Mouse (Mus musculus): ENCODE measurements around the gene Ehd1.

The Ehd1 gene

GRCm38 (mm10) chr19:6260946-6261345 is 15.6 kb upstream of the Ehd1 start:
- DNase-seq (ENCODE audit: low spot score in 2 of 2), result no peak

DNA sequence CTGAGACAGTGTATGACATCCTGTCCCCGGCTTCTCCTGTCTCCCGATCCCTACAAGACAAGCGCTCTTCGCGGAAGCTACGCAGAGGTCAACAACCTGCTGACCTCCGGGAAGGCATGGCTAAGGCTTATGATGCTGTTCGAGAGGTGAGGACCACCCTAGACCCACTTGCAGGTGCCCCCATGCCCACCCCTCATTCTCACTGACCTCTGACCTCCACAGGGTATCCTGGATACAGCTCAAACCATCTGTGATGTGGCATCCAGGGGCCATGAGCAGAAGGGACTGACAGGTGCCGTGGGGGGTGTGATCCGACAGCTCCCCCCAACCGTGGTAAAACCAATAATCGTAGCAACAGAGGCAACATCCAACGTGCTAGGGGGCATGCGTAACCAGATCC is 15.1 kb upstream of the Ehd1 start:
- DNase-seq (ENCODE audit: low spot score in 2 of 2), result no peak

- DNase-seq (ENCODE audit: low spot score in 2 of 2), result peak; percentile 52 to 78
Measured at GRCm38 (mm10) chr19:6262222-6262621, 14.3 kb upstream of the Ehd1 start.

- DNase-seq (ENCODE audit: low spot score in 2 of 2), result no peak
Measured at GRCm38 (mm10) chr19:6262839-6263433, 13.6 kb upstream of the Ehd1 start.

DNA sequence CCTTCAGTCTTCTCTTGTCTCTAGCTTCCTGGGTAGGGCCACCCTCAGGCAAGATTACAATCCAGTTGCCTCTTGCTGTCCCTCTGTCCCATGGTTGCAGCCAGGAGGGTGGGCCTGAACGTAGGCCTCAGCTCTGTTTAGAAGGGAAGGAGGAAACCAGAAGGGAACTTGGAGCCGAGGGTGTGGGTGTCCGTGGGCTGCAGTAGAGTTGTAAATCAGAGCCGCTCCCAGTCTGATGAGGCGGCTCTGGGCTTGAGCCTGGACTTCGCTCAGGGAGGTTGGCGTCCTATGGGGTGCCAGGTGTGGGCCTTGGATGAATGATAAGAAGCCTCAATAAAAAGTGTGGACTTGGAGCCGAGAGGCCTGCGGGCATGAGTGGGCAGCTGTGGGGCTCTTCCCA is 12.3 kb upstream of the Ehd1 start:
- DNase-seq (ENCODE audit: low spot score in 2 of 2), result no peak

DNA sequence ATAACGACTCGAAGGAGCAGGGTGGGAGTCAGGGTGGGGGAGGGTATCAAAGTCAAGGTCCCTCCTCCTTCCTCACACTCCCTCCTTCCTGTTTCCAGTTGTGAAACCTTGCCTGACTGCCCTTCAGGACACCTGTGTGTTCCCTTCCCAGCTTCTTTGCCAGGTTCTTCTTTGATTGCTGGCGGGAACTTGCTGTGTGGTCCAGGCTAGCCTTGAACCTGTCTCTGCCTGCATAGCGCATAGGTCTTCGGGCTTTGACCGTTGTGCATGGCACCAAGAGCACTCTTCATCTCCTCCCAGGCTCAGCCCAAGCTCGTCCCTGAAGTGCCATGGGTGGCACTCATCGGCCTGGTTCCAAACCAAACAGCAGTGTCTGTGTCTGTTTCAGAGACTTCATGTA is 11.6 kb upstream of the Ehd1 start:
- DNase-seq (ENCODE audit: low spot score in 2 of 2), result no peak

DNA sequence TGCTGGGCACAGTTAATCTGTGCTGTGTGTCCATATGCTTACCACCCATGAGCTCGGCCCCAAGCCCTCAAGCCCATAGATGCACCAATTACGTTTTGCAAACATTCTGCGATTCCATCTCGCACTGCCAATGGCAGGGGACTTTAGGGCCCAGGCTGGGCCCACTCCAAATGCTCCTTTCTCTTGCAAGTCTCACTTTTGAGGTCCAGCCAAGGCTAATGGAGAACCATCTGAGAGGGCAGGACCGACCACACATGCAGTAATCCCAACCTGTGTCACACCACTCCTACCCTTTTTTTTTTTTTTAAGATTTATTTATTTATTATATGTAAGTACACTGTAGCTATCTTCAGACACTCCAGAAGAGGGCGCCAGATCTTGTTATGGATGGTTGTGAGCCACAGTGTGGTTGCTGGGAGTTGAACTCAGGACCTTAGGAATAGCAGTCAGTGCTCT is 10.8 kb upstream of the Ehd1 start:
- no peak for DNase-seq (ENCODE audit: low spot score in 2 of 2)

GRCm38 (mm10) chr19:6267306-6268169 is 9.0 kb upstream of the Ehd1 start:
- no peak for DNase-seq (ENCODE audit: low spot score in 2 of 2)

- DNase-seq (ENCODE audit: low spot score in 2 of 2), result peak; percentile 78 to 90
Measured at GRCm38 (mm10) chr19:6268170-6268528, 8.4 kb upstream of the Ehd1 start.

DNA sequence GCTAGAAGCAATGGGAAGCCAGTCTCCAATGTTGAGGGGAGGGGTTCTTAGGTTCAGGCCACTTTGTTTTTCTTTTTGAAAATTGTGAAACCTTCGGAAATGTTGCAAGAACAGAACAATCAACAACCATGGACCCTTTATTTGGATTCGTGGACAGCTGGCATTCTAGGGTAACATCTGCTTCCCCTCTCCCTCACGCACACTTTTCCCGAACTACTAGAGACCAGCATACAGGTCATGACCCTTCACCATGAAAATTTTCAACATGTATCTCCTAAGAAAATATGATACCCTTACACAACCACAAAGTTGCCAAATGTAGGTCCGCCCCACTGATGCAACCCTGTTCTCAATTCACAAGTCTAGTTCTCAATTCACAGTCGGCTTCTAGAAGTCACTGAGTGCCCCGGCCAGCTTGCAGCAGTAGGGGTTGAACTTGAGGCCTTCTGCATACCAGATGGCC is 7.8 kb upstream of the Ehd1 start:
- no peak for DNase-seq (ENCODE audit: low spot score in 2 of 2)

- DNase-seq (ENCODE audit: low spot score in 2 of 2), result no peak
Measured at GRCm38 (mm10) chr19:6269798-6270475, 6.6 kb upstream of the Ehd1 start.

GRCm38 (mm10) chr19:6270661-6271060 is 5.9 kb upstream of the Ehd1 start:
- no peak for DNase-seq (ENCODE audit: low spot score in 2 of 2)

GRCm38 (mm10) chr19:6271206-6271605 is 5.3 kb upstream of the Ehd1 start:
- DNase-seq (ENCODE audit: low spot score in 2 of 2), result no peak

GRCm38 (mm10) chr19:6272053-6272452 is 4.5 kb upstream of the Ehd1 start:
- DNase-seq (ENCODE audit: low spot score in 2 of 2), result no peak

DNA sequence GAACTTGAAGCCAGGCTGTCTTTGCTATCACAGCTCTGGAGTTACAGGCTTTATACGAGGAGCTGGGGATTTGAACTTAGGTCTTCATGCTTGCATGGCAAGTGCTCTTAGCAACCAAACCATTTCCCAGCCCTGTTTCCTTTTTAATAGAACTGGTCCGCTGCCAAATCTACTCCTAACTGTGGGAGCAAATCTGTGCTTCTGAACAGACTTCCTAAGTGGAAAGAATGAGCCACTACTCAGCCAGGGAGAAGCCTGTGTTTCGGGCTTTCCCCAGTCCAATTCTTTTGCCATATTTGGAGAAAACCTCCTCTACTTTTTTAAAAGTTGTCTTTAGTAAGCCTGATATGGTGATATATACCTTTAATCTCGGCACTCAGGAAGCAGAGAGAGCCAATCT is 3.8 kb upstream of the Ehd1 start:
- no peak for DNase-seq (ENCODE audit: low spot score in 2 of 2)

GRCm38 (mm10) chr19:6273592-6273991 is 2.9 kb upstream of the Ehd1 start:
- DNase-seq (ENCODE audit: low spot score in 2 of 2), result no peak

GRCm38 (mm10) chr19:6273998-6274608 is 2.4 kb upstream of the Ehd1 start:
- no peak for DNase-seq (ENCODE audit: low spot score in 2 of 2)

GRCm38 (mm10) chr19:6275740-6276389 is 660 bp upstream of the Ehd1 start:
- no peak for DNase-seq (ENCODE audit: low spot score in 2 of 2)

DNA sequence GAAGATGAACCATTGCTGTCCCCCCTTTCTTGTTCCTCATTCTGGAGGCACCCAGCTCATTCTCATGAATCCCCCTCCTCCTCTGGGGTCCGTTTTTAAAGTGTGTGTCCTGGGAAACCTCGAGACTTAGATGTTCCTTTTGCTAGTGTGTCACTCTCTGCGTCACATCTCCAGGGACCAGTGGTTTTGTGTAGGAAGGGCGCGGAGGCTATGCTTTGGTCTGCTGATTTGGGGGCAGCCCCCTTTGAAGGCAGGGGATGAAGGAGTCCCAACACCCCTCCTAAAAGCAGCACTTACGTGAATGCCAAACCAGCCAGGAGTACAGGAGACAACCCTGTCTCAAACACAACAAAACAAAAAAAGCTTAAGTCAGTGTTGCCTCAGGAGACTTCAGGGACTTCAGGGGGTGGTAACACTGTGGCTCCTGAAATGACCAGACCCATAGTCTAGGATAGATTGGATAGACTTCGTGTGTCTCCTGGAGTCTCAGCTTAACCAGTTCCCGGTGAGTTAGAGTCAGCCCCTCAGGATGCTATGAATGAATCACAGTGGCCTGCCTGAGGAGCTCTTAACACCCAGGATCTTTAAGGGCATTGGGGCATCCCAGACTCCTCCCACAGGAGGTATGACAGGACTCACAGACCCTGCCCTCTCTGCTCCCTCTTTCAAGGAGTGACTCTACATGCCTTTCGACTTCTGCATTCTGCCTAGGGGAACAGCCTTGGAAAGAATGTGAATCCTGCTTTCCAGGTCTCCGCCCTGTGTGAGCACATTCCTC is 1.3 kb downstream of the Ehd1 start:
- peak; percentile 76 to 77 for DNase-seq (ENCODE audit: low spot score in 2 of 2)

GRCm38 (mm10) chr19:6278439-6279073 is 2.0 kb downstream of the Ehd1 start:
- no peak for DNase-seq (ENCODE audit: low spot score in 2 of 2)

All from urinary bladder, postnatal 4 days (tissue).